Mouse (Mus musculus) left cerebral cortex, adult 8-10 months (tissue): ENCODE results near the gene Ripor3. TPM values are rescaled to one million over a fixed set of nuclear protein-coding genes. Genes with fewer than 3 reads are reported as not detected.
A peak's percentile ranks its signal among the peaks of the same experiment; 100 is the strongest.

ENCODE experiments used
- DNase-seq, 2 experiments: peaks; one replicate each; pipeline ENCODE4 v3.0.0; 2022; ENCODE audit warnings: low spot score in 2 of 2
- total RNA-seq, 4 experiments: library from RNA; stranded (reverse); gene quantifications; 2 replicates each; pipeline ENCODE4 v1.2.4; 2022

Ripor3 gene
- total RNA-seq, 4 experiments from 2014 or later: 0.37 to 1.0 (median 0.65) TPM

DNA sequence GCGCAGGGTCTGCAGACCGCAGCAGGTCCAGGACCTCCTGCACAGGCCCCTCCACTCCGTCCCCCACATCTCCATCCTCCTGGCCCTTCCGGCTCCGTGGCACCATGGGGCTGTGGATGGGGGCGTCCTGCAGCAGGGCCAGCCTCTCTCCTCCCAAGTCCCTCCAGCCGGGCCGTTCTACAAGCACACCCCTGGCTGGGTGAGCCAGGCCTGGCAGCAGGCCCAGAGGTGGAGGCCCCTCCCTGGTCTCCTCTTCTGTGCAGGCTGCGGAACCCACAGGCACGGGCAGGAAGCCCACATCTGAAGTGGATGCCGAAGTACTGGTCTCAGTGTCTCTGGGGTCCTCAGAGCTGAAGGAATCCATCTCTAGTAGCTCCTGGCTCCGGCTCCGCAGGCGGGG is 21.1 kb downstream of the Ripor3 start:
- no peak for DNase-seq

- no peak for DNase-seq
Measured at GRCm38 (mm10) chr2:167987640-167988039, 22.8 kb downstream of the Ripor3 start.

- DNase-seq: no peak
Measured at GRCm38 (mm10) chr2:167986762-167987161, 23.7 kb downstream of the Ripor3 start.

- DNase-seq: no peak
Measured at GRCm38 (mm10) chr2:167984946-167985345, 25.5 kb downstream of the Ripor3 start.

- DNase-seq: no peak
Measured at GRCm38 (mm10) chr2:167984371-167984770, 26.0 kb downstream of the Ripor3 start.

GRCm38 (mm10) chr2:167982646-167983045 is 27.8 kb downstream of the Ripor3 start:
- no peak for DNase-seq

DNA sequence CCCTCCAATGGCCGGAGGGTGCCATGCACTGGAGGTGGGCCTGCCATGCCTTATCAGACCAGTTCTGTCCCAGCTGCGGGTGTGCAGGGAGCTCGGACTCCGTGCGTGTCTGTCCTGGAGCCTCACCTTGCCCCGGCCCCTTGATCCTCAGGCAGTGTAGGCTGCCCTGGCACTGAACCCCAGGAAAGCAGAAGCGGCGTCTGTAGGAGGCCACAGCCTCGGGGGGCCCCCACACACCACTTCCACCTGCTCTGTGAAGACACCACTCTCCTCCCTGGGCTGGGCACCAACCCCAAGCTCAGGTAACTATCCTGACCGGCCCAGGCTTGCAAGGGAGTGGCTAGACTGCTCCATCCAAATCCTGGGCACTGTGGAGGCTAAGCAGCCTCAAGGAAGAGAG is 30.0 kb downstream of the Ripor3 start:
- no peak for DNase-seq

DNA sequence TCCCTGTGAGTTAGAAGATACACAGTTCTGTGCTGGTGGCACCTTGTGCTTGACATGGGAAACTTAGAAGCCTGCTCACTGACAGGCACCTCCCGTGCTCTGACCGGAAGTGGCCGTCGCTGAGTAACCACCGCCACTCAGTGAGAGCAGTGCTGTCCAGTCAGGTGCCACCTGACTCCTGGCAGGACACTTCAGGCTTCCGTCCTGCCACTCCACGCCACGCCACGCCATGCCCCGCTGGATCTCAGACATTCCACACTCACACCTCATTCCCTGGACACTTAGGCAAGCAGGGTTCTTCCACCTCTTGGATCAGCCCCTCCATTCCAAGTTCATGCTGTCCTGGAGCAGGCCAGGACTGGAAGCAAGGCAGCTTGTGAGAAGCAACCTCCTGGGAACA is 32.1 kb downstream of the Ripor3 start:
- no peak for DNase-seq

DNA sequence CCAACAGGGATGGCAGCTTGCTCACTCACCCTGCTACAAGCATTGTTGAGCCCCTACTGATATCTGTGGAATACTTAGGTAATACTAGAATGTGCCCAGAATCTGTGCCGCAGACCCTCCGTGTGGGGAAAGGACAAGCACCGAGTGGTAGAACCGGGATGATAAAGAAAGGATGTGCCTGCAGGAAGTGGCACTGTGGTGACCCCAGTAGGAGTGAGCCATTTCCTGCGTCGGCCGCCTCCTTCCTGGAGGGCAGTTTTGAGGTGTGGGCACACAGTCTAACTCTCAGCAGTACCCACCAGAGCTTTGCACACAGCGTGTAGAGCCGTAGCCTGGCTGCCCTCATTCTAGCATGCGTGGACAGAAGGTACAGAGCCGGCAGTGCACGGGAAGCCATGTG is 34.7 kb downstream of the Ripor3 start:
- no peak for DNase-seq

DNA sequence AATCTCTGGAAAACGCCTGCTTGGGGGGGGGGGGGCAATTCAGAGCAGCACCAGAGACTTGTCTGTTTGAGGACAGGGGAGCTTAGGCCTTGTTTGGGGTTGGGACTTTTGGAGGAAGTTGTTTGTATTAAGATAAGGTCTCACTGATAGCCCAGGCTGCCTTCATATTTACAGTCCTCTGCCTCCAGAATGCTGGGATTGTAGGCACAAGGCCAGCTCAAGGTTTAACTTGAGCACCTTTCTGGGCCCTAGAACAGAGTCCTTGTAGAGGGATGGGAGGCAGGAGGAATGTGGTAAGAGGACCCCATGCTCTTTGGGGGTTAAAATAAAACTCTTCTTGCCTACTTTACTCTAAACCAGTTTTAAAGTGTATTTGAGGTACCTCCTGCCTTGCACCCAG is 37.6 kb downstream of the Ripor3 start:
- no peak for DNase-seq

- no peak for DNase-seq
Measured at GRCm38 (mm10) chr2:167972146-167972545, 38.3 kb downstream of the Ripor3 start.

- no peak for DNase-seq
Measured at GRCm38 (mm10) chr2:167969851-167970541, 40.4 kb downstream of the Ripor3 start.

DNA sequence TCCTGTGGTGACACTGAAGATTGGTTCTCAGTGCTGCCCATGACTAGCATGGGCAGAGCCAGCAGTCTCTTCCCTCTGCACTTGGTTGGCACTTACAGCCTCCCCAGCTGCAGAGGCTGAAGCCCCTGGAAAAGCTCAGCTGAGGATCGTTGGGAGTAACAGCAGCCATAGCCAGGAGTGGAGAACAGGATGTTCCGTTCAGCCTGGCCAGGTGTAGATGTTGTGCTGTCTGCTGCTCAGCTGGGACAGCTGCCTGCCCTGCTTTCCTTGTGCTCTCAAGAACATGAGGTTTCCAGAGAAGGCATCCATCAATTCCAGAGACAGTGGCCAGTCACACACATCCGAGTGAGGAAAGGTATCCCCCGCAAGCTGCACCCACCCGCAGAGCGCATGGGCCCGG is 41.9 kb downstream of the Ripor3 start:
- DNase-seq: no peak

DNA sequence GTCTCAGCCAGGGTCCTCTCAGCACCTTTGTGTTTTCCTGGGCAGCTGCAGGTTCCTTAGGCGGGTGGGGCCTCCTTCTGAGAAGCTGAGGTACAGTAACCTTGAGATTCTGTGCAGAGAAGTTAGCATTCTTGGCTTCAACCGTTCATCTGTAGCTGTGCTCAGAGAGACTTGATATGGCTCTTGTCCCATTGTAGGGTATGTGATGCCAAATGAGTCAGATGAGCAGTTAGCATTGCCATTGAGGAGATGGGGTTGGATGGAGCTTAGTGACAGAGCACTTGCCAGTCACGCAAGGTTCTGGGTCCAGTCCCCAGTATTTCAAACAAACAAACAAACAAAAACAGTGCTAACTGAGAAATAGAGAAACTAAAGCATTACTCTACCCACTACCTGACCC is 44.5 kb downstream of the Ripor3 start:
- no peak for DNase-seq

DNA sequence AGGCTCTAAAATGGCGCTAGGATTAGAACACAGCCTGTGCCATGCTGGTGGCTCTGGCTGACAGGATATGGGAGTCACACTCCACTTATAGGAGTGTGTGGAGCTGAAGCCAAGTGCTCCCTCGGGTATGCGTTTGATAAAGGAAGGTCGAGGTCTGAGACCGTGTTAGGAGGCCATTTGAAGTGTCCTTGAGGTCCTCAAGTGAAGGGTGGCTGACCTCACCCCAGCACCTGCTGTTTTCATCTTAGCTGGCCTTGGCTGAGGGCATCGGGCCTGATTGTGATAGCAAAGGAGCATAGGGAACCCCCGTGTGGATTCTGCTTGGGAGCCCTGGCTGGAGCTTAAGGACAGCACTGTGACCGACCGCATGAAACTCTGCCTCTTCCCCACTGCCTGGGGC is 46.1 kb downstream of the Ripor3 start:
- no peak for DNase-seq

GRCm38 (mm10) chr2:167963778-167964300 is 46.6 kb downstream of the Ripor3 start:
- no peak for DNase-seq

DNA sequence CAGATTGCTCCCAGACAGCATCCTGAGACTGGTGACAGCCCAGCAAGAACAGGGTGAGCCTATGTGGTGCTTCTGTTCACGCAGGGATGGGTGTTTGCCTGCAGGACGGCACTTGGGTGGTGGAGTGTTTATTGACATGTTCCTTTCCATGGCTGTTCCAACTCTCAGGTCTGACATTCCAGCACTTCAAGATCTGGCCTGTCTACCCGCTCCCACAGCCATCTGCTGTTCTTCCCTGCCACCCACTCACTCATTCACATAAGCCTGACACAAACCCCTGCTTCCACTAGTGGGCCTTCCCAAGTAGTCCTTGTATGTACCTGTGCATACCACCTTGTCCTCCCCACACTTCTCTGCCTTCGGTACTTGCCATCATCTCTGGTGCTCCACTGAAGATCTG is 47.2 kb downstream of the Ripor3 start:
- DNase-seq: peak in 1 of 2 experiments; percentile 60

DNA sequence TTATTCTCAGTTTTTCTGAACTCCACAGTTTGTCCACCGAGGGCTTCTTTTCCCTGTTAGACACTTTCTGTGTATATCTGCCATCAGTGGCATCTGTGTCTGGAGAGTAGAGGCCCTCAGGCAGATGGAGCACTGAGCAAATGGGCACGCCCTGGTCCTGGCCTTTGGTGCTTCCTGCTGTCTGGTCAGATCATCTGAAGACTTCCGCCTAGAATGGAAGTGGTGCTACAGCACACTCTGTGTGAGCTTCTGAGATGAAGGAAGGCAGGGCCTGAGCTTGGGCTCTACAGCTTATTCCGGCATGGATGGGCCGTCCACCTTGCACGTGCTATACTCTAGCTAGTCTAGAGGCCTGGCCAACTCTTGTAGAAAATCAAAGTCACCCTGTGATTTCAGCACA is 48.1 kb downstream of the Ripor3 start:
- no peak for DNase-seq

GRCm38 (mm10) chr2:167960584-167960983 is 49.8 kb downstream of the Ripor3 start:
- no peak for DNase-seq

DNA sequence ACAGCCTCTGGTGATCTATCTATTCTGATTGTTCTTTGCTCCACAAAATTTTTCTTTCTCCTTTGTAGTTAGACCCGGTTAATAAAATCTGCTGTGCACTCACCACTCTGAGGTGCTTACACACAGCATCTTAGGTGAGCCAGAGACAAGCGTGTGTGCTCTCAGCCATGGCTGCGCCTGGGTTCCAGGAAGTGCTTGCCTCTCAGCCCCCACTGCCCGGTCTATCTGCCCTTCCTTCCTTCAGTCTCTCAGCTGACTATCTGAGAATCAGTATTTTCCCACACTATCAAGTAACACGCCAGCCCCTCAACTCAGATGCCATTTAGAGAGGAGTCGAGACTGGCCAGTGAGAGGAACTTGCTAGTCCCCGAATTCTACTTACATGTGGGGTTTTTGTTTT is 50.4 kb downstream of the Ripor3 start:
- no peak for DNase-seq

- no peak for DNase-seq
Measured at GRCm38 (mm10) chr2:167959384-167959911, 51.0 kb downstream of the Ripor3 start.

GRCm38 (mm10) chr2:167958843-167959242 is 51.6 kb downstream of the Ripor3 start:
- DNase-seq: peak in 1 of 2 experiments; percentile 39

DNA sequence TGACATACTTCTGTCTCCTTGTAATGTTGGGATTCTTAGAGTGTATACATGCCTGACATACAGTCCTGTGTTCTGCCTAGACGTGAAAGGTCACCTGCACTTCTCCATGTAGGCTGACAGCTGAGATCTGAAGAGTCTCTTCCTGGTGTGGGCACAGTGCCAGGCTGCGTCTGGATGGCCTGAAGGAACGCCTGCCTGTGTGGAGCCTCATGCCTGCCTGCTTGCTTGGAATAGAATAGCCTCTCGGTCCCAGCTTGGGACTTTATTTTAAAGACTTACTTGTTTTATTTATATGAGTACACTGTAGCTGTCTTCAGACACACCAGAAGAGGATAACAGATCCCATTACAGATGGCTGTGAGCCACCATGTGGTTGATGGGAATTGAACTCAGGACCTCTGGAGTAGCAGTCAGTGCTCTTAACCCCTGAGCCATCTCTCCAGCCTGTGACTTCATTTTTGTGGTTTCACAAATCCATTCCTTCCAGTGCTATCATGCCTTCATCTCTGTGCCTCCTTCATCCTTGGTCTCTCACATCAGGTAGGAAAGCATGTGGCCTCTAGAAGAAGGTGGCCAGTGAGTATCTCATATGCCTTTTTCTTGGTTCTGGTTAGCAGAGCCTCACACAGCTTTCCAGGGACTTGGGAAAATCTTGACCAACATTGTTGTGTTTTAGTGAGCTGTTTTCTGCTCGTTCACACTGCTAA is 52.2 kb downstream of the Ripor3 start:
- DNase-seq: no peak
